Mouse (Mus musculus): Measurements from ENCODE around the gene Hdac4. TPM values are rescaled to one million over a fixed set of nuclear protein-coding genes. Genes with fewer than 3 reads are reported as not detected.
A peak's percentile ranks its signal among the peaks of the same experiment; 100 is the strongest.

Hdac4 gene
- polyA plus RNA-seq, 1 experiment from 2014 or later = 21.9 TPM

- Histone ChIP-seq H3K9me3 (ENCODE audit: control insufficient read depth, low read length) (no peaks in the 10 kb centered on the region), H3K27ac (ENCODE audit: low read depth, low read length) (no peak overlapping the region), H3K9ac (ENCODE audit: low read length) (no peak overlapping the region), H3K4me3 (ENCODE audit: low read depth, low read length) (no peak overlapping the region), H3K4me2 (no peak overlapping the region), H3K4me1 (ENCODE audit: control insufficient read depth, insufficient read depth, low read length) (no peaks in the 10 kb centered on the region), H3K36me3 (ENCODE audit: control insufficient read depth, insufficient read depth, low read length) (no peaks in the 10 kb centered on the region), H3K27me3 (ENCODE audit: control insufficient read depth, insufficient read depth, low read length) (no peaks in the 10 kb centered on the region)
- no peak for DNase-seq (ENCODE audit: low spot score, missing footprints)
- ATAC-seq (ENCODE audit: low FRiP score) = no peak
- WGBS = 86% methylated on average over 3 of the region's 3 CpGs
Observed at GRCm38 (mm10) chr1:92103377-92103776, 92.1 kb downstream of the Hdac4 start.

- 88% methylated on average over 1 of the region's 1 CpGs for WGBS
- no peak overlapping the region for H3K27ac ChIP-seq (ENCODE audit: low read depth, low read length)
- DNase-seq (ENCODE audit: low spot score, missing footprints) = no peak
Observed at GRCm38 (mm10) chr1:92102825-92103224, 92.7 kb downstream of the Hdac4 start.

GRCm38 (mm10) chr1:92100371-92100891 is 95.1 kb downstream of the Hdac4 start:
- DNase-seq (ENCODE audit: low spot score, missing footprints) (no peak), ATAC-seq (ENCODE audit: low FRiP score) (no peak)
- H3K4me3 ChIP-seq (ENCODE audit: low read depth, low read length) = no peak overlapping the region
- no peaks in the 10 kb centered on the region for H3K9me3 ChIP-seq (ENCODE audit: control insufficient read depth, low read length)
- H3K36me3 ChIP-seq (ENCODE audit: control insufficient read depth, insufficient read depth, low read length) = no peaks in the 10 kb centered on the region
- WGBS = 65% methylated on average over 4 of the region's 4 CpGs
- H3K4me2 ChIP-seq = no peak overlapping the region
- H3K27ac ChIP-seq (ENCODE audit: low read depth, low read length) = no peak overlapping the region
- no peaks in the 10 kb centered on the region for H3K4me1 ChIP-seq (ENCODE audit: control insufficient read depth, insufficient read depth, low read length)
- no peak overlapping the region for H3K9ac ChIP-seq (ENCODE audit: low read length)
- no peaks in the 10 kb centered on the region for H3K27me3 ChIP-seq (ENCODE audit: control insufficient read depth, insufficient read depth, low read length)

More at GRCm38 (mm10) chr1:92102825-92103224, 92.7 kb downstream of the Hdac4 start:
- Histone ChIP-seq H3K4me3 (ENCODE audit: low read depth, low read length) (no peak overlapping the region), H3K4me2 (no peak overlapping the region), H3K9me3 (ENCODE audit: control insufficient read depth, low read length) (no peaks in the 10 kb centered on the region), H3K9ac (ENCODE audit: low read length) (no peak overlapping the region), H3K27me3 (ENCODE audit: control insufficient read depth, insufficient read depth, low read length) (no peaks in the 10 kb centered on the region), H3K36me3 (ENCODE audit: control insufficient read depth, insufficient read depth, low read length) (no peaks in the 10 kb centered on the region), H3K4me1 (ENCODE audit: control insufficient read depth, insufficient read depth, low read length) (no peaks in the 10 kb centered on the region)
- no peak for ATAC-seq (ENCODE audit: low FRiP score)

GRCm38 (mm10) chr1:92099964-92100363 is 95.5 kb downstream of the Hdac4 start:
- ATAC-seq (ENCODE audit: low FRiP score) (no peak), DNase-seq (ENCODE audit: low spot score, missing footprints) (no peak)
- H3K4me3 ChIP-seq (ENCODE audit: low read depth, low read length) = no peak overlapping the region
- no peaks in the 10 kb centered on the region for H3K36me3 ChIP-seq (ENCODE audit: control insufficient read depth, insufficient read depth, low read length)
- H3K4me2 ChIP-seq = no peak overlapping the region
- WGBS = 92% methylated on average over 4 of the region's 4 CpGs
- H3K4me1 ChIP-seq (ENCODE audit: control insufficient read depth, insufficient read depth, low read length) = no peaks in the 10 kb centered on the region
- no peak overlapping the region for H3K9ac ChIP-seq (ENCODE audit: low read length)
- H3K27ac ChIP-seq (ENCODE audit: low read depth, low read length) = no peak overlapping the region
- H3K9me3 ChIP-seq (ENCODE audit: control insufficient read depth, low read length) = no peaks in the 10 kb centered on the region
- H3K27me3 ChIP-seq (ENCODE audit: control insufficient read depth, insufficient read depth, low read length) = no peaks in the 10 kb centered on the region

- H3K27me3 ChIP-seq (ENCODE audit: control insufficient read depth, insufficient read depth, low read length) = no peaks in the 10 kb centered on the region
- WGBS = 81% methylated on average over 4 of the region's 4 CpGs
- H3K9ac ChIP-seq (ENCODE audit: low read length) = no peak overlapping the region
- no peaks in the 10 kb centered on the region for H3K36me3 ChIP-seq (ENCODE audit: control insufficient read depth, insufficient read depth, low read length)
- ATAC-seq (ENCODE audit: low FRiP score) (no peak), DNase-seq (ENCODE audit: low spot score, missing footprints) (no peak)
- no peak overlapping the region for H3K4me3 ChIP-seq (ENCODE audit: low read depth, low read length)
- no peaks in the 10 kb centered on the region for H3K4me1 ChIP-seq (ENCODE audit: control insufficient read depth, insufficient read depth, low read length)
- no peak overlapping the region for H3K4me2 ChIP-seq
- H3K9me3 ChIP-seq (ENCODE audit: control insufficient read depth, low read length) = no peaks in the 10 kb centered on the region
- H3K27ac ChIP-seq (ENCODE audit: low read depth, low read length) = no peak overlapping the region
Observed at GRCm38 (mm10) chr1:92099502-92099901, 96.0 kb downstream of the Hdac4 start.

GRCm38 (mm10) chr1:92098456-92098855 is 97.0 kb downstream of the Hdac4 start:
- no peaks in the 10 kb centered on the region for H3K9me3 ChIP-seq (ENCODE audit: control insufficient read depth, low read length)
- H3K4me3 ChIP-seq (ENCODE audit: low read depth, low read length) = no peak overlapping the region
- no peaks in the 10 kb centered on the region for H3K36me3 ChIP-seq (ENCODE audit: control insufficient read depth, insufficient read depth, low read length)
- H3K4me1 ChIP-seq (ENCODE audit: control insufficient read depth, insufficient read depth, low read length) = no peaks in the 10 kb centered on the region
- DNase-seq (ENCODE audit: low spot score, missing footprints) (peak; percentile 12), ATAC-seq (ENCODE audit: low FRiP score) (no peak)
- H3K9ac ChIP-seq (ENCODE audit: low read length) = no peak overlapping the region
- H3K4me2 ChIP-seq = no peak overlapping the region
- H3K27me3 ChIP-seq (ENCODE audit: control insufficient read depth, insufficient read depth, low read length) = no peaks in the 10 kb centered on the region
- H3K27ac ChIP-seq (ENCODE audit: low read depth, low read length) = no peak overlapping the region
- WGBS = 88% methylated on average over 3 of the region's 3 CpGs

GRCm38 (mm10) chr1:92096991-92097525 is 98.4 kb downstream of the Hdac4 start:
- 83% methylated on average over 3 of the region's 3 CpGs for WGBS
- peak; percentile 76 for DNase-seq (ENCODE audit: low spot score, missing footprints)
- Histone ChIP-seq H3K9me3 (ENCODE audit: control insufficient read depth, low read length) (no peaks in the 10 kb centered on the region), H3K4me1 (ENCODE audit: control insufficient read depth, insufficient read depth, low read length) (no peaks in the 10 kb centered on the region), H3K27me3 (ENCODE audit: control insufficient read depth, insufficient read depth, low read length) (no peaks in the 10 kb centered on the region), H3K27ac (ENCODE audit: low read depth, low read length) (no peak overlapping the region), H3K4me3 (ENCODE audit: low read depth, low read length) (no peak overlapping the region), H3K9ac (ENCODE audit: low read length) (no peak overlapping the region), H3K4me2 (no peak overlapping the region), H3K36me3 (ENCODE audit: control insufficient read depth, insufficient read depth, low read length) (no peaks in the 10 kb centered on the region)
- ATAC-seq (ENCODE audit: low FRiP score) = no peak

GRCm38 (mm10) chr1:92092286-92092685 is 103.2 kb downstream of the Hdac4 start:
- Histone ChIP-seq H3K9ac (ENCODE audit: low read length) (no peak overlapping the region), H3K36me3 (ENCODE audit: control insufficient read depth, insufficient read depth, low read length) (no peaks in the 10 kb centered on the region), H3K4me2 (no peak overlapping the region), H3K9me3 (ENCODE audit: control insufficient read depth, low read length) (no peaks in the 10 kb centered on the region), H3K27me3 (ENCODE audit: control insufficient read depth, insufficient read depth, low read length) (no peaks in the 10 kb centered on the region), H3K4me3 (ENCODE audit: low read depth, low read length) (no peak overlapping the region), H3K4me1 (ENCODE audit: control insufficient read depth, insufficient read depth, low read length) (no peaks in the 10 kb centered on the region), H3K27ac (ENCODE audit: low read depth, low read length) (no peak overlapping the region)
- ATAC-seq (ENCODE audit: low FRiP score) = no peak
- WGBS = 90% methylated on average over 4 of the region's 4 CpGs
- no peak for DNase-seq (ENCODE audit: low spot score, missing footprints)

GRCm38 (mm10) chr1:92087821-92088220 is 107.7 kb downstream of the Hdac4 start:
- no peaks in the 10 kb centered on the region for H3K36me3 ChIP-seq (ENCODE audit: control insufficient read depth, insufficient read depth, low read length)
- H3K9me3 ChIP-seq (ENCODE audit: control insufficient read depth, low read length) = no peaks in the 10 kb centered on the region
- DNase-seq (ENCODE audit: low spot score, missing footprints) (peak; percentile 39), ATAC-seq (ENCODE audit: low FRiP score) (no peak)
- H3K27me3 ChIP-seq (ENCODE audit: control insufficient read depth, insufficient read depth, low read length) = no peaks in the 10 kb centered on the region
- H3K4me1 ChIP-seq (ENCODE audit: control insufficient read depth, insufficient read depth, low read length) = no peaks in the 10 kb centered on the region
- 83% methylated on average over 2 of the region's 2 CpGs for WGBS
- no peak overlapping the region for H3K4me3 ChIP-seq (ENCODE audit: low read depth, low read length)
- no peak overlapping the region for H3K27ac ChIP-seq (ENCODE audit: low read depth, low read length)
- no peak overlapping the region for H3K9ac ChIP-seq (ENCODE audit: low read length)
- no peak overlapping the region for H3K4me2 ChIP-seq
